Mouse (Mus musculus): ENCODE measurements at regions not wholly inside any gene's neighbourhood (a gene's known extent, or its start where the extent isn't known, plus 50 kb on each side); places are given as distances from the start of the nearest gene placed in this dataset.

DNA sequence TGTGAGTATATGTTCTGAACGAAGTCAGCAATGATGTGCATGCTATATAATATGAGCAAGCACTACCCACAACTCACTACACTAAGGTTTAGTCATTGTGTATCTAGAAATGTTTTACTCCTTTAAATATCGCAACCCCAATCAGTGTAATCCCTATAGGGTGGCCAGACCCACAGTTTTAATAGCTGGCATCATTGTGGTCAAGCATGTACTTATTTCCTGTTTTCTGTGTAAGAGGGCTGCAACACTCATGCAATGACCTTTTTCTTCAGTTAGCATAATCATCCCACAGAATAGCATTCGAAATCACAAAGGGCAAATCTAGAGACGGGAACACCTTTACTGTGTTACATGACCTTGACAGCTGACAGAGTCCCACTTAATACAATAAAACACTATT is 333.3 kb downstream of the Insc start:
- no peak for DNase-seq (ENCODE audit: low spot score)

DNA sequence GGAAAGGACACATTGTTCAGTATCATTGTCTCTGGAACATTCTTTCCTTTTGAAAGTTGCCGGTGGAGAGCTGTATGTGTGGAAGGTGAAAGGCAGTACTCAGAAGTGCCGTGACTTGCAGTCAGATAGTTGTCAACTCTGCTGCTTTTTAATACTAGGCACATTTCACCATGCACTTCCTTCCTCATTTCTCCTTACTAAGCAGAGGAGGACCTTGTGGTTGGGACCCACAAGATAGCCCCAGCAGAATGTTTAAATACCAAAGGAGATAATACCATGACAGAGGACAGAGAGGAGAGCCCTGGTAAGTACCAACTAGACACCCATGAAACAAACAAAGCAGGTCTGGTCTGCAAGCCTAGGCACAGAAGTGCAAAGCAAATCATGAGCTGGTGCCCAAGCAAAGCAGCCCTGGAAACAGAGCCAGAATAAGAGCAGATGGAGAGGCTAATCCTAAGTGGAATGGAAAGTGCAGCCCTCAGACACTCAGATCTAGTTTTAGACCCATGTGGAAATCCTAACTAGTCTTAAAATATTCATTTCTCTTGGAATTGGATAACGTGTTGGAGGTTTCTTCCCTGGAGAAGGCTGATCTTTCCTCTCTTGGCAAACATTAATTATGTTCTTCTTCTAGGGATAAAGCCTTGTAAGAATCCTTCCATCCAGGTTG is 341.4 kb downstream of the Insc start:
- DNase-seq (ENCODE audit: low spot score), result no peak

DNA sequence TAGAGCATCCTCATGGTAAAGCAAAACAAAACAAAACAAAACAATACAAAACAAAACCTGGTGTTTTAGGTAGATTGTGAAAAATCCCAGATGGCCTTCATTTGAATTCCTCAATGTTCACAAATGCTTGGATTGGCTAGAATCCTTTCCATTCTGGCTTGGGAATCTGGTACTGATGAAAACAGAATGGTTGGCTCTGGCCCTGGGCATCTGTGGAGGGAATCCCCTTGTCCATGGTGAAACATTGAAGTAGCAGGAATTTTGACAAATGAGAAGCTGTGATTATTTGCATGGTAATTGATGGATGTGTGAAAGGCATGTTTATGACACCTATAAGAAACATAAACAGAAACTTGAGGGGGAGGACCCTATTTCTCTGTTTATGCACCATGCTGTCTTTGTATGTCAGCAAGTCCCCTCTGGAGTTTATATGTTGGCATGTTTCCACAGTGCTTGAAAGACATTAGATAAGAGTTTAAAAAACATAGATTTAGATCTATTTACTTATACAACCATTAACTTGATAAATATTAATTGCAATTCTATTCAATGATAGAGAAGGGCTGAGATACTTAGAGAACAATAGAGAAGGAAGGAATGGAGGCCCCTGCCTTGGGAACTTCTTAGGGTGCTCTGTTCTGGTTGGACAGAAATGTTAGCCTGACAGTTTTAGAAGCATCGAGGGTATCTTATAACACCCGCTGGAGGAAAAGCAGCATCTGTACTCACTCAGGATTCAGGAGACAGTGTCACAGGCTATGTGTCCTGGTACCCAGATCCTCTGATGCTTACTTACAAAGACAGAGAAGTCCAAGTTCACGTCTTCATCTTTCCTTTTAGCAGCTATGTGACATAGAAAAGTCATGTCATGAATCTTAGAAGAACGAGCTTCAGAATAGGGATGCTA is 343.3 kb downstream of the Insc start:
- DNase-seq (ENCODE audit: low spot score), result no peak

DNA sequence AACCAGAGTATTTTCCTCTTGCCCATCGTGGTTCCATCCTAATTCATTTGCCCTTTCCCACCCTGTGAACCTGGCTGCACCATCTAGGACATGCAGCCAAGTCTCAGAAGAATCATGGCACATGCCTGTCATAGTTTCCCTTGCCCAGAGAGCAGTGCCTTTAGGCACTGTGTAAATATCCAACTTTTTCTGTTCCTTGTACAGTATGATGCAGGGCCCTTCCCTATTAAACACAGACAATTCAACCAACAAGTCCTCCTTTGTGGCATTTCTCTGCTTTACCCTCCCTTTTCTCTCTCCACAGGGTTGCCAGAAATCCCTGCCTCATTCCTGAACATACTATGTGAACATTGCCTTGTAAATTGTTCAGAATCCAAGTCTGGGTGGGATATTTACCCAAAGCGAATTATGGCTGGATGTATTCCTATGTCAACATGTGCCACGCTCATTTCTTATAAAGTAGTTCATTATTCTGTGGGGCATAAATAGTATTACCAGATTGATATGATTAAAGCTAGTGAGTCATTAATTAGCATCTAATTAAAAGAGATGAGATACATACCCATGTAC is 349.1 kb downstream of the Insc start:
- no peak for DNase-seq (ENCODE audit: low spot score)

DNA sequence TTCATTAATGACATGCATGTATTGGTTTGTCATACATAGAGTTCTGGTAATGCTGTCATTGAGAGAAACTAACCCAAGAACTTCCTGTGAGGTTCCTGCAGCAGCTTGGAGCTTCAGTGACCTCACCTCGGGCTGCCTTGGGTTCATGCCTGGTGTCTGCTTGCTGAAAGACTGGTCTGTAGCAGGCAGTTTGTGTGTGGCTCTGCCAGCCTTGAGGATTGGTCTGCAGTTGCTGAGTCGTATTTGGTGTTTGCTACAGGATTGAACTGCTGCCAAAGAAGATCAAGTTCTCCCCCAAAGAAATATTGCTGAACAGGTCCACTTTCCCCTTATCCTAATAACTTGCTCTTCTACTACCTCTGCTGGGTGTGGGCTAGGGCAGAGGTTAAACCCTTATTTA is 362.5 kb downstream of the Insc start:
- no peak for DNase-seq (ENCODE audit: low spot score)

DNA sequence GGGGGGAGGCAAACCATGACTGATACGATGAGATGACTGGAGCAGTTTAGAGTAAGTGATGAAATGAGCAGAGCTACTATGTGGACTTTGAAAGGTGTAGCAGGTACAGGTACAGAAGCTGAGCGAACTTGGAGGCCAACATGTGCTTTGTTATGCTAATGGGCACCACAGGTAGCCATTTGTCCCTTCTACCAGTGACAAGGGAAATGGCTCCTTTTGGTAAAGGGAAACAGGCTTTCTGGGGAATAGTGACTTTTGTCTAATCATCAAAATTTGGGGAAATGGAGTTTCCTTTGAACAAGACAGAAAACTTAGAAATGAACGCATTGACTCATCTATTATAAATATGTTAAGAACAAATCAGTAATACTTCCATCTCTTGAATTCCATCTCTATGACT is 368.8 kb downstream of the Insc start:
- DNase-seq (ENCODE audit: low spot score), result no peak

DNA sequence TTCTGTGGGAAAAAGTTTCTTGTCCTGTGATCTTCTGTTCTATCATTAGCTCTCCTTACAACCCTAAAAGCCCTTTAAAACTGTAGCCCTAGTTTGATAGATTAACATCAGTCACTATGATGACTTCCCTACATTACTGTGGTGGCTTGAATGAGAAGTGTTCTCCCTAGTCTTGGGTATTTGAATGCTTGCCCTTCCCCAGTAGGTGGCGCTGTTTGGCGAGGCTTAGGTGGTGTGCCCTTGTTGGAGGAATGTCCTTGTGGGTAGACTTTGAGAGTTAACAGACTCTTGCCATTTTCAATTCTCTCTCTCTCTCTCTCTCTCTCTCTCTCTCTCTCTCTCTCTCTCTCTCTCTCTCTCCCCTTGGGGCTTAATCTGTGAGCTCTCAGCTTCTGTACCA is 379.8 kb downstream of the Insc start:
- DNase-seq (ENCODE audit: low spot score), result no peak

DNA sequence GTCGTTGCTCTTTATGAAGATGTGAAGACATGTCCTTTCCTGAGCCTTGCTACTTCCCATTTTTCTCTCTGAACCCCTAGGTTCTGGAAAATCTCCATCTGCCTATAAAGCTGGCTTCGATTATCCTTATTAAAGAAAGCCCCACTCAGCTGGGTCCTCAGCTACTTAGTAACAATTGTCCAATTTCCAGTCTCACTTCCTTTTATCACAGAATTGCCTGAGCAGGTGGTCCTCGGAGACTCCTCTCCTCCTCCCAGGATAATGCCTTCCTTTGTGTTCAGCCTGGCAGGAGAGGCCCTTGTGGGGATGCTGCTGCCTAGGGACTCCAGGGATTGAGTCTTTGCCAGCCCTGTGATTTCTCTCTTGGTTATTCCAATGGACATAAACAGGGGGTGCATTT is 385.5 kb downstream of the Insc start:
- no peak for DNase-seq (ENCODE audit: low spot score)

DNA sequence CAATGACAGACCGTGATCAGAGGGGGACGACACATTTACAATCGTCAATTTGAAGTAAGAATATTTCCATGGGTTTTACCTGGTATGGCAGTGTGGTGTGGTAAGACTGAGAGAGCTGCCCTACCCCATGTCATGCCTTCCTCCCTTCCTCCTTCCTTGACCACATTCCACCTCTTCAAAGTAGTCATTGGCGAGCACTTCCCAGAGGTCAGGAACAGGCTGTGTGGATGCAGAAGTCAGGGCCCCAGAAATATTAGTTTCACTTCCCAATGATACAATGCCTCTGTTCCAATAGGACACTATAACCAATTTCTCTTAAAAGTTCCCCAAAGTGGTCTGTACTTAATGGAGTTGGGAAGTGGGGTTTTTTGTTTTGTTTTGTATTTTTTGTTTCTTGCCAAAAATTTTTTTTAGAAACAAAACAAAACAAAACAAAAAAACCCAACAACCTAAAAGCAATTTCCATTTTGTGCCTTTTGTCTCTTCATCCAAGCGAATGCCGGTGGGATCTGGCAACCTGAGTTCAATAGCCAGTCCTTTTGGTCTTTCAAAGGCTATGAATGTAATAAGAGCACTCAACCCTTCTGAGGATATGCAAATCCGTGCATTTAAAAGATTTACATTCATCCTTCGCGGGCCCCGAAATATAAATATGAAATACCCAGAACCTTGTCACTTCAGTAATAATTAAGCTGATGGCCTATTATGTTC is 387.9 kb downstream of the Insc start:
- no peak for DNase-seq (ENCODE audit: low spot score)

DNA sequence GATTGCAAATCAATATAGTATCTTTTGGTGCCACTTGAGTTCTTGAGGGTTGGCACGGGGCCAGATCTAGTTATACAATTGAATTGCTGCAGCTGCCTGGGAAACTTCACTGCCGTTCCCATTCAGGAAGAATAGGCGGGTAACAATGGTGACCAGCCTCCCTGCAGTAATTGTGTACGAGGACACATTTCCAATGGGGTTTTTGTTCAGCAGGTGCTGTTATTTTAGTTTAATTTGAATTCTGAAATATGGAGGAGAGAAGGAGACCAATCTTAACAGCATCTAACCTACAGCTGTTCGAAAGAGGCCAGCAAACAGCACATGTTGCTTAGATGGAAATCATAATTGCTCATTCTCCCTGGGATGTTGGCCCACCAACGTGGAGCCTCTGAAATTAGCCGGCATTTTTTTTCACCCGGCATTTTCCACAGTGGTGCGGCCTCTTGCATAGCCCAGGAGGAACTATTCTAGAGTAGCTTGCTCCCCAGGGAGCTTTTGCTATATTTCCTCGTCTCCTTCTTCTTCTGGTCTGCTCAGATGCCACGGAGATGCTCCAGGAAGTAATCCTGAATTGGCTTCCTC is 388.6 kb downstream of the Insc start:
- DNase-seq (ENCODE audit: low spot score), result peak; percentile 48

DNA sequence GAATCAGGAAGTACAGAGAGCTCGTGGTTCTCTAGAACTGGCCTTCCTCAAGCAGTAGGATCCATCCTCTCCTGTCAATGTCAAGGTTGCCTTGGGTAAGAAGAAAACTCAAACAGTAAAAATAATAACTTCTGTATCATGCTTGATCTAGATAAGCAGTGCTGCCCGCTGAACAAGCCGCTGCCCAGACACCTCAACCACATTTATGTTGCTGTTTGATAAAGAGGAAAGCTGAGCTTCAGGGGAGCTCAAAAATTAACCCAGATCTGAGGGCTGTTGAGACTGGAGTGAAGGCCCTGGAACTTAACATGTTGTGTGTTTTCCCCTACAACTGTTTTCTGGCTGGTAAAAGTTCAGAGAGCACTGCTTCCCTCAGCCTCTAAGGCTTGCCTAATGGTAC is 389.1 kb downstream of the Insc start:
- DNase-seq (ENCODE audit: low spot score), result no peak

DNA sequence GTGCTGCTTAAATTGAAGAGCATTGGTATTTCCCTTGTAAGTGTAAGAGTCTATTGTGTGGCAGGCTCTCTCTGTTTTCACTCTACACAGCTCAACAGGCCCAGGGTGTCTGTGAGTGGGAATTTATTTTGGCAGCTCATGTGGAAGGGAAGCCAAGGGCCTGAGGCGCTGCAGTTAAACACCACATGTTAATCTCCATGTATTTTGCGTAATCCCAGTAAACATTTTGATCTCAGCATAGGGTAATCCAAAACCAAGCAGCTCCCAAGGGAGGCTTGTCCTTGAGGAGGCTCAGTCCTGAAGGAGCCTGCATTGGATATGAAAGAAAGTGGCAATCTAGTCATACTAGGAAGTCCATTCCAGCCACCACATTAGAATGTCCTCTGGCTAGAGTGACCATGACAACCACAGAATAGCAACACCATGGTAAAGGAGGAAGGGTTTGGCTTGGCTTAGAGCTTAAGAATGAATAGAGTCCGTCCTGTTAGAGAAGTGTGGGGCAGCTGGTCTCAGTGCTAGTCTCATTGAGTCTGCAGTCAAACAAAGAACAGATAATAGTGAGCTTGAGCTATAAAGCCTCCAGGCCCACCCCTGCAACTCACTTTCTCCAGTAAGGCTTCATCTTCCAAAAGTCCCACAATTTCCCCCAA is 391.6 kb downstream of the Insc start:
- no peak for DNase-seq (ENCODE audit: low spot score)

DNA sequence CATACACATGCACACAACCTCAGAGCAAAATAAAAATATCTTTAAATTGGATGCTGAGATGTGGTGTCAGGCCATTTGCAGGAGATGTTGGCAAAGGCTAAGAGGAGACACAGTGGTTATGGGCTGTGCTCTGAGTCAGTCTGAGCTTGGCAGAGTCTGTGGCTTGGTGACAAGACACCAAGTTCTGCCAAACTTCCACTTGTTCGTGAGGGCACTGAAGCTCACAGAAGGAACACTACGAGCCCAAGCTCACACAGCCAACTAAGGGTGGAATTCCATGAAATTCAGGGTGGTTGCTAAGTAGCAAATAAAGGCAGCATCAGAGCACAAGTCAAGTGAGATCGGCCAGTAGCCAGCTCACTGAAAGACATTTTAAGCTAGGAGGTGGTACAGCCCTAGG is 396.8 kb downstream of the Insc start:
- DNase-seq (ENCODE audit: low spot score), result no peak

DNA sequence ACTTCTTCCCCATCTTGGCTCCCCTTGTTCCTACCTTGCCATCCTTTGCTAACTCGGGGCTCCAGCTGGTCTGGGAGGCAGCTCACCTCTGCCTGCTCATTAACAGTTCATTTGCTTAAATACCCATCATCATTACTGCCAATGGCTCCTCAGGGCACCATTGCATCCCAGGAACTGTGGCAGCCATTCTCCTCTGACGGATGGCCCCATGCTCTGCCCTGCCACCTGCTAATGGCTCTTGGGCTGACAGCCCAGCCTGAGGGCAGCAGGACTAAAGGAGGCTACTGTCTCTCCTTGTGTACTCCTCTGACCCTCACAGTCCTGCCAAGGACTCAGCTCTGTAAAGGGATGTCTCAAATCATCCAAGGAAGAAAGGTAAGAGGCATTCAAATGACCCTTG is 398.7 kb downstream of the Insc start:
- DNase-seq (ENCODE audit: low spot score), result no peak

DNA sequence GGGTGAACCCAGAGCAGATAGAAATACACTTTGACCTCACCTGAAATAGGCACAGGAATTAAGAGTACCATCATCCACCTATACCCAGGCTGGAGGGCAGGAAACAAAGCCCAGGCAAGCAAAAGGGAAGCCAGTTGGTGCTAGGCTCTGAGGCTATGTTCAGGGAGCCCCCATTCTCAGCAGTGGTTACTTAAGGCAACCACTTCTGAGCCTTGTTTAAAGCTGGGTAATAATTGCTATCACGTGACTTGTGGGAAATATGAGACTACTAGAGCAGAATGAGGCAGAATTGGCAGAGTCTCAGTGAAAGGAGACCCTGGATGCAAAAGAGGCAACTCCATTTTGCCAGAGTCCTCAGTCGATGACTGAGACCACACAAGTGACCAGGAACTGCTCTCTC is 401.5 kb downstream of the Insc start:
- DNase-seq (ENCODE audit: low spot score), result no peak

DNA sequence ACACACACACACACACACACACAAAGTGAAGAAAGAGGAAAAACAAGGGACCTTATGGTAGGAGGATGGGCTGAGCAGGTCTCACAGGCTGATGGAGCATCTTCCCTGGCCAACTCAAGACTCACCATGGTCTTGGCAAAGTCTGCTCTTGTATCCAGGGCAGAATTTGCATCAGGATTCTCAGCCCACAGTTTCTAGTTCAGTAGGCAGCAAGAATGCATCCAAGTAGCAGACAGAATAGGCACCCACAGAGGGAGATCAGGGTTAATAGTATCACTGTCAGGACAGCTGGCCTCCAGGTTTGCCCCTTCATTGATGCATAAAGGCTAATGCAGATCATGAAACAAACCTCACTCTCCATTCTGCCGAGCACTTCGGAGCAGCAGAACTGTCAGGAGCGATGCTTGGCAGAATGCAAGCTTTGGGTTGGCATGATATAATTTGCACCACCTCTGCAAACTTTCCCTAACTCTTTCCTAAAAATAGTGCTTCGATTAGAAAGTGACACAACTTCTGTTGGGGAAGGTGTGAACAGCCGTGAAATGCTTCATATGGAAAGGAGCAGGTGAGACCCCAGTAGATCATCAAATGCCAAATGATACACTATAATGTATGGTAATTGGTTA is 404.0 kb downstream of the Insc start:
- no peak for DNase-seq (ENCODE audit: low spot score)

DNA sequence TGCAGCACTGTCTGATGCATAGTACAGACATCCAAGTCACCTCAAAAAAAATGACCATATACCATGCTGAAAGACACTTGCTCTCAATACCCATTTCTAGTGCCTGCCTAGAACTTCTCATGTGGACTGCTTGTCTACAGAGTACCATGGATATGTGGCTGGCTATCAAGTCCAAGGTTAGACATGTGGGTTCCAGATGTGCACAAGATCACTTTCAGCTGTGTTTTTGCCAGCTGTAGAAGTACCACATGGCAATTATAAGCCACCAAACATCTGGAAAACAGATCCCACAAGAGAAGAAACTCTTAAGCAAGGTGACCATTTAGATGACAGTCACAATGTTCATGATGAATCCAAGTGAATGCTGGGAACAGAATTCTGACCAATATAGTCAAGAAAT is 409.8 kb downstream of the Insc start:
- peak; percentile 66 for DNase-seq (ENCODE audit: low spot score)

DNA sequence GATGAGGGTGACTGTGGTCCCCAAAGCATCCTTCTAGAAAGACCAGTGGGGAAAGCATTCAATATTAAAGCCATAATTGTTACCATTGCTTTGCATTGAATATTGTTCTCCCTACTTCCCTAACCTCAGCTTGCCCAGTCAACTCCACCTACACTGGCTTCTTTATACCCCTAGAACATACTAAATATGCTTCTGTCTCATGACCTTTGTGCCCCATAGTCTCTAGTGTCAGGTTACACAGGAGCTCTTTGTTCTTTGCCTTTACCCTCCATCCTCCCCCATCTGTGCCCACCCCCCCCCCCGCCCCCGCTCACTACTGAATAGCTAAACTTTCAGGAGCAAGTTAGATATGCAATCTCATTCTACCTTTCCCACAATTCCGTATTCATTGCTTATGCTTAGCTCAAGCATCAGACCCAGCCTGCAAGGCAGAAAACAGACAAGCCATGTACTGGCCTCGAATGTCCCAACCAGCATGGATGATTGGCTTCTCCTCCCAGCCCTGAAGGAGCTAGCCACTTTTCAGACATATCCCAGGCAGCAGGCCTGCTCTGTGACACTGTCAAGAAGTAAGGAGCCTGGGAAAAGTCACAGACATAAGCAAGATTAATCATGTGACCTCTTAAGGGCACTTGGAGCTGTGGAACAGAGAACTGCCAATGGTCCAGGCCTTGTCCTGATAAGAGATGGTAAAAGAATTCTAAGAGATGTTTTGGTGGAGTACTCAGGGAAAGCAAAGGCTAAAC is 410.4 kb downstream of the Insc start:
- peak; percentile 62 for DNase-seq (ENCODE audit: low spot score)

DNA sequence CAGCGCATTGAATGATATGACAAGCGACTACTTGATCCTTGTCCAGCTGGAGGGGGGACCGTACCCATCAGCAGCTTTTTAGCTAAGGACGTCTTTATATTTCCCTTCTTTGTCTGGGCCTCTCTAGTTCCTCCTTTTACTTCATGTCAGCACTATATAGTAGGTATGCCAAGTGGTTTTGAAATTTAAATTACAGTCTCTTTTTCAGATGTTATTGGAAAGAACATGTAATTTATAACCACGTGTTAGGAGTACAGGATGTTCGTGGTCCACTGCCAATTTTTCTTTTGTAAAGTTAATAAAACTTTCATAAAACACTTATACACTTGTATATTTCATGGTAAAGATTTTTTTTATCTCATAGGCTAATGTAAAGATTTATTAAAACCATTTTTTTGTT is 426.5 kb downstream of the Insc start:
- no peak for DNase-seq (ENCODE audit: low spot score)

DNA sequence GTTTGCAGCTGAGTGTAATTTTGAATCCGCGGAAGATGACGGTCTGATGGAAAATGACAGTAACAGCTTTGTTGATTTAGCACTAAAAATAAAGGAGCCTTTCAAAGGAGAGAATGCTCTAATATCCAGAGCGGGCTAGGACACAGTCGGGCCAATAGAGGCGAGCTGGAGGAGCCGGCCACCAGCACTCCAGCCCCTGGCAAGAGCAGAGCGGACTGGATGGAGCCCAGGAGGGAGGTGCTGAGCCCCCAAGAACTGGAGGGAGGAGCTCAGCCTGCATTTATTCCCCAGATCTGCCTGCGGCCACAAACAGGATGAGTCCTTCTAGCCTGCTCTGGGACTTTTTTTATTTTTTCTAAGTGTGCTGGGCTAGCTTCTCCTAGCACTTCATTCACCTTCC is 426.9 kb downstream of the Insc start:
- DNase-seq (ENCODE audit: low spot score), result no peak

DNA sequence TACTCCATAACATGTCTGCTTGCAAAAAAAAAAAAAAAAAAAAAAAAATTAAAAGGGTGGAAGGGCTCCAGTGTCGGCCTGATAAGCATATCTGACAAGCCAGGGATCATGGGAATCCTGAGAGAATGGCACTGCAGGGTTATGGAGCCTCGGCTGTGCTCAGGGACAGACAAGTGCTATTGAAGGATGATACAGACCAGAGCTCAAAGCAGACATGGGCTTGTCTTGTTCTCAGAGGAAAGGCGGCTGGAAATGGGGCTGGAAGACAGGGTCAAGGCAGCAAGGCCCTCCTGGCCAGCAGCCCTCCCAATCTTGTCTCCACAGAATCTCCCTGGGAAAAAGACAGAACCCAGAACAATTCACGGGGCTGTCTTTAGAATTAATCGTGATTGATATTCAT is 449.0 kb downstream of the Insc start:
- no peak for DNase-seq (ENCODE audit: low spot score)

Measured in embryo, embryonic 10.5 days (tissue).